Mouse (Mus musculus) adrenal gland, adult 2 months (tissue): ENCODE measurements around the gene Cyb5d1. TPM values are rescaled to one million over a fixed set of nuclear protein-coding genes. Genes with fewer than 3 reads are reported as not detected.

Experiments
- DNase-seq: peaks from one replicate; pipeline ENCODE4 v3.0.0; 2021
- polyA plus RNA-seq: library from polyadenylated mRNA; depleted of rRNA; stranded (reverse); fragments of >200 nt; gene quantifications from 2 replicates; pipeline ENCODE4 v1.2.3, GENCODE M21; 2012; rRNA removed
- total RNA-seq, 2 experiments: library from RNA; stranded (reverse); gene quantifications; 2 replicates each; pipeline ENCODE4 v1.2.3; 2021

Gene Cyb5d1
- total and polyA plus RNA-seq, 3 experiments: 10.7 to 59.7 (median 44.2) TPM

- no peak for DNase-seq
Measured at GRCm38 (mm10) chr11:69364376-69364775, 31.1 kb downstream of the Cyb5d1 start.

- no peak for DNase-seq
Measured at GRCm38 (mm10) chr11:69362479-69362878, 33.0 kb downstream of the Cyb5d1 start.

GRCm38 (mm10) chr11:69362021-69362420, 33.4 kb downstream of the Cyb5d1 start:
- DNase-seq: no peak

GRCm38 (mm10) chr11:69357690-69358089, 37.7 kb downstream of the Cyb5d1 start:
- no peak for DNase-seq

- no peak for DNase-seq
Measured at GRCm38 (mm10) chr11:69356544-69356943, 38.9 kb downstream of the Cyb5d1 start.

GRCm38 (mm10) chr11:69346441-69346840, 49.0 kb downstream of the Cyb5d1 start:
- no peak for DNase-seq

Other genes with a start within 250 kb of the Cyb5d1 start
- gene Alox12b, start 238.6 kb downstream of the Cyb5d1 start, total RNA-seq: not detected
- not detected in 2 replicates for gene Alox12b, start 238.6 kb downstream of the Cyb5d1 start, polyA plus RNA-seq
- gene Alox8, start 197.8 kb downstream of the Cyb5d1 start, total RNA-seq: not detected
- gene Alox8, start 197.8 kb downstream of the Cyb5d1 start, polyA plus RNA-seq: not detected in 2 replicates
- gene Gucy2e, start 158.6 kb downstream of the Cyb5d1 start, total RNA-seq: not detected
- gene Gucy2e, start 158.6 kb downstream of the Cyb5d1 start, polyA plus RNA-seq: not detected in 2 replicates
- gene Cntrob, start 71.9 kb downstream of the Cyb5d1 start, total RNA-seq: 1 to 10 TPM; 4.4 to 6.5 TPM
- gene Cntrob, start 71.9 kb downstream of the Cyb5d1 start, polyA plus RNA-seq: 5.9 and 6.2 TPM in 2 replicates
- 10 to 100 TPM; 81.3 to 83.5 TPM for gene Trappc1, start 71.7 kb downstream of the Cyb5d1 start, total RNA-seq
- 18.4 and 23.4 TPM in 2 replicates for gene Trappc1, start 71.7 kb downstream of the Cyb5d1 start, polyA plus RNA-seq
- gene Kcnab3, start 69.4 kb downstream of the Cyb5d1 start, total RNA-seq: 10 to 100 TPM in 1 of 2 experiments, 1 to 10 TPM in 1; 6.0 to 10.5 TPM
- gene Kcnab3, start 69.4 kb downstream of the Cyb5d1 start, polyA plus RNA-seq: 9.0 and 12.6 TPM in 2 replicates
- gene Rnf227, start 55.2 kb downstream of the Cyb5d1 start, total RNA-seq: 1 to 10 TPM; 3.3 to 6.8 TPM
- gene Rnf227, start 55.2 kb downstream of the Cyb5d1 start, polyA plus RNA-seq: 0.88 and 1.1 TPM in 2 replicates
- gene Chd3, start 26.2 kb downstream of the Cyb5d1 start, total RNA-seq: 10 to 100 TPM; 71.0 to 92.8 TPM
- 83.4 and 107 TPM in 2 replicates for gene Chd3, start 26.2 kb downstream of the Cyb5d1 start, polyA plus RNA-seq
- gene Naa38, start 144 bp downstream of the Cyb5d1 start, total RNA-seq: 100 to 1,000 TPM; 124 to 157 TPM
- gene Naa38, start 144 bp downstream of the Cyb5d1 start, polyA plus RNA-seq: 175 and 193 TPM in 2 replicates
- gene Tmem88, start 2.6 kb upstream of the Cyb5d1 start, total RNA-seq: 10 to 100 TPM; 10.8 to 16.0 TPM
- gene Tmem88, start 2.6 kb upstream of the Cyb5d1 start, polyA plus RNA-seq: 86.3 and 94.7 TPM in 2 replicates
- gene Kdm6b, start 18.0 kb upstream of the Cyb5d1 start, total RNA-seq: 10 to 100 TPM; 31.4 to 41.5 TPM
- 17.4 and 18.7 TPM in 2 replicates for gene Kdm6b, start 18.0 kb upstream of the Cyb5d1 start, polyA plus RNA-seq
- under 1 TPM; 0.32 to 0.66 TPM for gene Dnah2, start 153.5 kb upstream of the Cyb5d1 start, total RNA-seq
- 0.19 and 0.28 TPM in 2 replicates for gene Dnah2, start 153.5 kb upstream of the Cyb5d1 start, polyA plus RNA-seq
- gene Efnb3, start 164.6 kb upstream of the Cyb5d1 start, total RNA-seq: under 1 TPM; 0.52 to 0.69 TPM
- gene Efnb3, start 164.6 kb upstream of the Cyb5d1 start, polyA plus RNA-seq: 0.77 and 1.3 TPM in 2 replicates
- gene Wrap53, start 184.6 kb upstream of the Cyb5d1 start, total RNA-seq: 10 to 100 TPM in 1 of 2 experiments, 1 to 10 TPM in 1; 8.4 to 12.0 TPM
- 14.8 and 16.1 TPM in 2 replicates for gene Wrap53, start 184.6 kb upstream of the Cyb5d1 start, polyA plus RNA-seq
- gene Trp53, start 184.7 kb upstream of the Cyb5d1 start, total RNA-seq: 10 to 100 TPM; 59.6 to 67.5 TPM
- gene Trp53, start 184.7 kb upstream of the Cyb5d1 start, polyA plus RNA-seq: 78.9 and 85.0 TPM in 2 replicates
- 10 to 100 TPM; 34.9 to 40.2 TPM for gene Atp1b2, start 210.3 kb upstream of the Cyb5d1 start, total RNA-seq
- gene Atp1b2, start 210.3 kb upstream of the Cyb5d1 start, polyA plus RNA-seq: 28.3 and 31.5 TPM in 2 replicates
- gene Shbg, start 222.3 kb upstream of the Cyb5d1 start, total RNA-seq: not detected
- not detected in 2 replicates for gene Shbg, start 222.3 kb upstream of the Cyb5d1 start, polyA plus RNA-seq
- 10 to 100 TPM in 1 of 2 experiments, 1 to 10 TPM in 1; 6.1 to 11.9 TPM for gene Sat2, start 226.4 kb upstream of the Cyb5d1 start, total RNA-seq
- 2.1 and 3.2 TPM in 2 replicates for gene Sat2, start 226.4 kb upstream of the Cyb5d1 start, polyA plus RNA-seq
- gene Fxr2, start 237.4 kb upstream of the Cyb5d1 start, total RNA-seq: 100 to 1,000 TPM in 1 of 2 experiments, 10 to 100 TPM in 1; 69.6 to 105 TPM
- 69.8 and 81.6 TPM in 2 replicates for gene Fxr2, start 237.4 kb upstream of the Cyb5d1 start, polyA plus RNA-seq